Mouse (Mus musculus) urinary bladder, adult 18-20 months (tissue): ENCODE results near the gene Exoc6b.

Experiments
- DNase-seq, 2 experiments: peaks; one replicate each; pipeline ENCODE4 v3.0.0; 2022; ENCODE audit warnings: low spot score in 2 of 2, mixed read lengths in 2 of 2

Gene Exoc6b

GRCm38 (mm10) chr6:84586551-84587200 is 482.6 kb downstream of the Exoc6b start:
- no peak for DNase-seq

- no peak for DNase-seq
Observed at GRCm38 (mm10) chr6:84585686-84586300, 483.5 kb downstream of the Exoc6b start.

GRCm38 (mm10) chr6:84584783-84585685 is 484.3 kb downstream of the Exoc6b start:
- DNase-seq = peak in 1 of 2 experiments; percentile 21

- peak in 1 of 2 experiments; percentile 19 for DNase-seq
Observed at GRCm38 (mm10) chr6:84583841-84584782, 485.2 kb downstream of the Exoc6b start.

- peak; percentile 67 to 75 for DNase-seq
Observed at GRCm38 (mm10) chr6:84583371-84583770, 485.9 kb downstream of the Exoc6b start.

GRCm38 (mm10) chr6:84582826-84583225 is 486.5 kb downstream of the Exoc6b start:
- no peak for DNase-seq

GRCm38 (mm10) chr6:84581833-84582445 is 487.4 kb downstream of the Exoc6b start:
- DNase-seq = no peak

GRCm38 (mm10) chr6:84580979-84581832 is 488.1 kb downstream of the Exoc6b start:
- DNase-seq = no peak

- no peak for DNase-seq
Observed at GRCm38 (mm10) chr6:84579508-84579907, 489.8 kb downstream of the Exoc6b start.

- DNase-seq = no peak
Observed at GRCm38 (mm10) chr6:84578928-84579327, 490.4 kb downstream of the Exoc6b start.

- no peak for DNase-seq
Observed at GRCm38 (mm10) chr6:84577898-84578297, 491.4 kb downstream of the Exoc6b start.

- no peak for DNase-seq
Observed at GRCm38 (mm10) chr6:84573905-84574660, 495.2 kb downstream of the Exoc6b start.

GRCm38 (mm10) chr6:84570039-84570438 is 499.3 kb downstream of the Exoc6b start:
- no peak for DNase-seq

GRCm38 (mm10) chr6:84569590-84569989 is 499.7 kb downstream of the Exoc6b start:
- no peak for DNase-seq

GRCm38 (mm10) chr6:84568880-84569279 is 500.4 kb downstream of the Exoc6b start:
- no peak for DNase-seq
